Mouse (Mus musculus): ENCODE measurements around the gene Mrpl33.

The Mrpl33 gene

GRCm38 (mm10) chr5:31644272-31644671 is 47.5 kb downstream of the Mrpl33 start:
- no peak for DNase-seq

DNA sequence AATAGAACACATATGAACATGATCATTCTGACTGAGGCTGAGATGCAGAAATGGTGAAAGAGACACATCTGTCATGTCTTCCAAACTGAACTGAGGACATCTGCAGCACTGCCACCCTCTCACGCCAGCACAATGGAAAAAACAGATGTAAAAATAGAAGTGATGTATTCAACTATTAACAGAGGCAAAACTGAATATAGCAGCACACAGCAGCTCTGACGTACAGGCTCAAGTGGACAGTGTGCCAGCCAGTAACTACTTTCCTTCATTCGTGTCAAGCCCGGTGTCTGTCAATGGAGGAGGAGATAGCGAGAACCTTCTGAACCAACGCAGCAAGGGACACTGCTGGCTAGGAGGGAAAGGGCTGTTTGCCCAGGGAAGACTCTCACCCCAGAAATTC is 48.1 kb downstream of the Mrpl33 start:
- no peak for DNase-seq

DNA sequence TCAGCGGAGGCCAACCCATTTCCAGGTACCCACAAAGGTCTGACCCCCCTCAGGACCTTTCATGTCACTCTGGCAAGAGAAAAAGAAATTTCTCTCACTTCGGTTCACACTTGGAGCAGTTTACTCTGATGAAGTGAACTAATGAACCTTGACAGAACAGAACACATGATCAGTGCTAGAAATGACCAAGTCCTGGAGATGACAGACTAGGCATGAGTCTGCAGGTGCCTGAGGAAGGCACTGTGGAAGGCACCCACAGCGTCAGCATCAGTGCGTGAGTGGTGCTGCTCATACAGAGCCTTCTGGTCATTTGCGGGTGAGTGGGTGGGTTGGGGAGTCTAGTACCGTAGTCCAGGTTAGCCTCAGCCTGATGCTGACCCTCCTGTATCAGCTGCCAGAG is 49.1 kb downstream of the Mrpl33 start:
- DNase-seq = no peak

DNA sequence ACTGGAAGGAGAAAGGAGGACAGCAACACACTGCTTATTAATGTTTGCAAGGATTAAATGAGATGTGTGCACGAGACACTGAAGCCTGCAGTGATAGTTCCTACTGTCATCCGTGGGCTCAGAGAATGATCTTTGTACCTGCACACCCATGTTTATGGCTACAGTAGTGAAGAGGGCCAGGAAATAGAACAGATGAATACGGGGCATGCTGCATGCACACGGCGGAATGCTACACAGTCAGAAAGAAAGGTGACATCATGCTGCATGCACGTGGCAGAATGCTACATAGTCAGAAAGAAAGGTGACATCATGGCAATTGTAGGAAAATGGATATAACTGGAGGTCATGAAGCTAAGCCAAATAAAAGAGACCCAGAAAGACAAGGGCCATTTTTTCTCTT is 49.8 kb downstream of the Mrpl33 start:
- DNase-seq = no peak

DNA sequence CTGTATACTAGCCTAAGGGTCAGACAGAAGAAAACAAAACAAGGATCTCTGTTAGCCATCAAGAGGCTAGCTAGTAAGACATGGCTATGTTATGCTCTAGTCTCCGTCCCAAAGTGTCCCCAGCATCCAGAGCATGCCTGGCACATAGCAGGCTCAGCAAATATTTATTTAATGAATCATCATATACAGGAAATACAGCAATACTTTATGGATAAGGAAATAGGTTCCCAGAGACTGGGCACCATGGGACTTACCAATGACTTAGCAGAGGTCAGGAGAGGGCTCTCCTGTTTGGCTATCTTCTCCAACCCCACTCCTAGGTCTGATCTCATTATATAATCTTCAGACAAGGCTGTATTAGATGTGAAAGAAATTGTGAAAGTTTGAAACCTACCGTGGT is 50.6 kb downstream of the Mrpl33 start:
- no peak for DNase-seq

DNA sequence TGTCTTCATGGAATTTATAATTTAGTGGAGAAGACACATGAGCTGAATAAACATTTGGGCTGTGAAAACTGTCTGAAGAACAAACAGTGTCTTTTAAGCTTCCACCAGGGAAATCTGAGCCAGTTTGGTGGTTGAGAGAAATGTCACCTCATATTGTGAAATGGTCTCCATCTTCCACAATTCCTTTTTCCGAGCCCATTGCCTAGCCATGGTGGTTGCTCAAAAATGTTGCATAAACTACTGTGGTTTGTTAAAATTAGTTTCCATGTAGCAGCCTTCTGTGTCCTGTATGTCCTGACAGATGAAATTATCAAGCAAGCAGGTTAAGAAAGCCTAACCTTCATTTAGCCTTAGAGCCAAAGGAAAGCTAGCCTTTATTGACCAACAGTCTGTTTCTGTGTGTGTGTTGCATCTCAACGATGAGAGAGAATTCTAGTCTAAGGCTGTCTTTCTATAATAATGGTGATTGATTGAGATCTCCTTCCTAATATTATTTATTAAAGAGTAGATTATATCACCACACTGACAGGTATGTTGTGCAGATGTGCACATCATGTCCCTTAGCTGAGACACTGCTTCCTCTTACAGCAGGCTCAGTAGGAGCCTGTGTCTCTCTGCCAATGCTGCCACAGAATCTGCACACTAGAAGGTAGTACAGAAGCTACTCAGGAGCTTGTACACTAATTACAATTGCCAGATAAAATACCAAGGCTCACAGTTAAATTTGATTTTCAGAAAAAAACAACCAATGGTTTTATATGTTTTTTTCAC is 54.0 kb downstream of the Mrpl33 start:
- DNase-seq = no peak

- no peak for DNase-seq
Measured at GRCm38 (mm10) chr5:31655688-31656190, 59.0 kb downstream of the Mrpl33 start.

GRCm38 (mm10) chr5:31666176-31666575 is 69.4 kb downstream of the Mrpl33 start:
- peak in 1 of 2 experiments; percentile 4 for DNase-seq

DNA sequence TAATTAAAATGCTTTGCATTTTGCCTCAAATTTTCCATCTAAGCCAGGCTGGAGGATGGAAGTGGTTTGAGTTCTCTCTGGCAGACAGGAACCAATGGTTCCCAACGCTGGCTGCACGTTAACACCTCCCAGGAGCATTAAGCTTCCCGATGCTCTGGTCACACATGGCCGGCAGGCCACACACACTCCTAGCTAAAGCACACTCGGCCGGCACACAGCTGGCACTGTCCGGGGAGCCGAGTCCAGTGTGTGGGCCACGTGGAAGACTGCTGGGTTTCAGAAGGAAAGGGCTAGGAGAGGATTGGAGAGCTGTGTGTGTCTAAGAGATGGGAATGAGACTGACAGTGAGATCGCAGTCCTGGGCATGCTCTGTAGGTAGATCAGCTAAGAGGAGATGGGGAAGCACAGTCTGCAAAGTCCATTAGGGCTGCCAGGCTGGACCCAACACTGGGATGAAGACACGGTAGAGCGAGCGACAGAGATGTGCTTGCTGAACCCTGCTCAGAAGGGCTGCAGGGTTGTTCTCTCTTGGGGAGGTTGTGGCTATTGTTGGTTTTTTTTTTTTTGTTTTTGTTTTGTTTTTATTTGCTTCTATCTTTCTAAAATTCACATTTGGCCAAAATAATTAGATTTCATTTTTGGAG is 71.7 kb downstream of the Mrpl33 start:
- DNase-seq = no peak

GRCm38 (mm10) chr5:31669984-31670383 is 73.2 kb downstream of the Mrpl33 start:
- no peak for DNase-seq

DNA sequence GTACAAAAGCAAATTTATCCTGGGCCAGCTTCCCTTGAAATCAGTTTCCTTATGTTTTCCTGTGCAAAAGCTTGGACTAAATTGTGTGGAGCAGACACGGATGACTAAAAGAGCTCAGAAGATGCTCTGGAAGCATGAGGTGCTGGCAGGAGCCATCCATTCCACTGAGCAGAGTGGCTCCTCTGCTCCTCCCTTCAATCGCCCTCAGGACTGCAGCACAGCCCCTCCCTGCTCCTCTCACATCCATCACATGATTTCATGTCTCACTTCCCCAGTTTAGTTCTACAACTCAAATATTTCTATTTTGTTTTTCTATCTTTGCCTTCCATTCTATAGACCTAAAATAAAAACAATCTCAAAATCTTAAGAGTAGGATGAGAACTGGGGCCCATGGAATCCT is 74.4 kb downstream of the Mrpl33 start:
- DNase-seq = no peak

DNA sequence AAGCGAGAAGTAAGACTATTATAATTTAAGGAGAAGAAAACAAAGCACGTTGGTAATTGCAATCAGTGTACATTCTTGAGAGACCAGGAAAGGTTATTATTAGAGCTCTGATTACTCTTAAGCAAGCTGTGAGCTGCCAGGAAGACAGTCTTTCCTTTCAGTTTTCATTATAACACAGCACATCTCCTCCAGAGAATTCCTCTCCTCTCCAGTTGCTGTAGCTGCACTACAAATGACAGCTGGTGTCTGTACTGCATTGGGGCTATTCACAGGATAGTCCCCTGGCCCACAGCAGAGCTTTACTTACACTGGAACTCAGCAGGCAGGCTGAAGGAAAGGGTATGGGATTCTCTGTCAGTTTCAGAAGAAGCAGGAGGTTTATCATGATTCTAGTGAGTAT is 76.7 kb downstream of the Mrpl33 start:
- no peak for DNase-seq

DNA sequence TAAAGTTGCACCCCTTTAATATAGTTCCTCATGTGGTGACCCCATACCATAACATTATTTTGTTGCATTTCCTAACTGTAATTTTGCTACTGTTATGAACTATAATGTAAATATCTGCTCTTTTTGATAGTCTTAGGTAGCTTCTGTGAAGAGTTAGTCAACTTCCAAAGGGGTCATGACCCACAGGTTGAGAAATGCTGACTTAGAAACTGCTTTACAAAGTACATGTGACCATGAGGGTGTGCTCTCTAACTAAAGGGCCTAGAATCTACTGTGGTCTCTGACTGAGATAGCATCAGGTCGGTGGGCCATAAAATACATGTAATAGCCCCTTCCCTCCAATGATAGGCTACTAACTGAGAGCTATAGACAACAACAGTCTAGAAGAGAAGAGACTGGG is 81.3 kb downstream of the Mrpl33 start:
- no peak for DNase-seq

DNA sequence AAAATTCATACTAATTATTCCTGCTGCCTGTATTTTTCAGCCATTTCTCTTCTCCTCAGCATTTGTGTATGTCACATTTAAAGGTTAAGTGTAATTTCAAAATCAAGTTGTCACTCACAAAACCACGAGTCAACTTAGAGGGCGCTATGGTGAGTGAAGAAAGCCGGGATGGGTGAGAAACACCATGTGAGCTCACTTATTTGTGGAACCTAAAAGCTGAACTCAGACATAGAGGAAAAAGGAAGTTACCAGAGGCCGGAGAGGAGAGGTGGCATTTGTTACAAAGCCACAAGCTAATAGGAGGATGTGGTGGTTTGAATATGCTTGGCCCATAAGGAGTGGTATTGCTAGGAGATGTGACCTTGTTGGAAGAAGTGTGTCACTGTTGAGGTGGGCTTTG is 83.4 kb downstream of the Mrpl33 start:
- DNase-seq = no peak

DNA sequence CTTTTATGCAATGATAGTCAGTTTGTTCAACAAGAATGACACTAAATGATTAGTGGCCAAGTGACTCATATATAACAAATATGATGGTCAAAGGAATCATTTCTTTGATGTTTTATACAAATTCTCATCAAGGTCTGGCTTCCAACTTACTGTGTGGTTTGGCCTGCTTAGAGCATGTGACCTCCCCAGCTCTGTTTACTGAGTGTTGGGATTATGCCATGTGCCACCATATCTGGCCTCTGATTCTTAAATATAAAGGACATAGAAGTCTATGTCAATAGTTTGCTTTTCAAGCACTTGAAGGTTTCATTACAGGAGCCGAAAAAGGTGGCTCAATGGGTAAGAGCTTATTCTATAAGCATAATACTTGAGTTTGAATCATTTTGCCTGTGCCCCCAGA is 85.6 kb downstream of the Mrpl33 start:
- DNase-seq = no peak

- no peak for DNase-seq
Measured at GRCm38 (mm10) chr5:31686040-31686439, 89.3 kb downstream of the Mrpl33 start.

- no peak for DNase-seq
Measured at GRCm38 (mm10) chr5:31687972-31688371, 91.2 kb downstream of the Mrpl33 start.

DNA sequence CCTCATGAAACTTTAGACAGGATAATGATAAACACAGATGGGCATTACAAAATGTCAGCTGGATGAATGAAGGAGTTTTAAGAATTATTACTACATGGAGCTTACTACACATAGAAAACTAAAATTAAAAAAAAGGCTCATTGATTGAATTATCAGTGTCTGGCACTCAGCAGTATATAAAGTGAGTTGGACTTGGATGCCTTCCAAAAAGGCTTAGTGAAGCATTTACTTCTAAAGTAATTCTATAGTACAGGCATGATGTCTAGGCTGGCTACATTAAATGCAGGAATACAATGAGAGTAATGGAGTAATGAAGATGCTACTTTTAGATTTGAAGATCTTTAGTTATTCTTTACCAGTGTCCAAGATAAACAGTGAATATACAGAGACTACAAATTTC is 96.5 kb downstream of the Mrpl33 start:
- no peak for DNase-seq

DNA sequence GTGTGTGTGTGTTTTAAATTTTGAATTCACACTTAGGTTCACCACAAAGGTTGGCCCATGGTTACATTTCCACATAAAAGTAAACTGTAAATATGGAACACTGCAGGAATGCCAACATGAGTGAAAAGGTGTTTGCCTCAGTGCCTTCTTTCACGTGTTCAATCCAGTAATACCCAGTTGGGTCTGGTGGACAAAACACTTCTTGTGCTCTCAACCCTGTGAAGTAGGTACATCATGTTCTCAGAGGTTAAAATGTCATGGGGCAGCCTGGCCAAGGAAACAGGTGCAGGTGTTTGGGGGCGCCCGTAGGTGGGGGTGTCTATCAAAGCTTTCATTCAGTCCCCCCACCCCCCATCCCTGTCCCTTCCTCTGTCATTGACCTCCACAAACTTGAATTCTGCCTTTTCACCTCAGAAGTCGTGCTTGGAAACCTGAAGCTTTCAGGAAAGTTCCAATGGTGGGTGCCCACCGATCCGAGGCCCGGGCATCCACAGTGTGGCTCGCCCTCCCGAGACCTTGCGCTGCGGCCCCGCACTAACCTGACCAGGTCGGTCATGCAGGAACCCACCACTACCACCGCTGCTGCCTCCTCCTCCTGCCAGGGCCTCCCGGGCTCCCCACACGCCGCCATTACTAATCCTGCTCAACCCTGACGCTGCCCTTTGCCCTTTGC is 100.4 kb downstream of the Mrpl33 start, which contains the start of gene Rbks:
Rbks (minus strand) TSS at position 657 of the 673 bp plus-strand sequence.
- no peak for DNase-seq

- DNase-seq = peak; percentile 94 to 97
Measured at GRCm38 (mm10) chr5:31697644-31698296, 101.0 kb downstream of the Mrpl33 start, which contains the start of gene Babam2. Gene Babam2, plus strand, starts transcription at chr5:31697684.

GRCm38 (mm10) chr5:31698297-31698726 is 101.6 kb downstream of the Mrpl33 start:
- DNase-seq = peak; percentile 86 to 89

DNA sequence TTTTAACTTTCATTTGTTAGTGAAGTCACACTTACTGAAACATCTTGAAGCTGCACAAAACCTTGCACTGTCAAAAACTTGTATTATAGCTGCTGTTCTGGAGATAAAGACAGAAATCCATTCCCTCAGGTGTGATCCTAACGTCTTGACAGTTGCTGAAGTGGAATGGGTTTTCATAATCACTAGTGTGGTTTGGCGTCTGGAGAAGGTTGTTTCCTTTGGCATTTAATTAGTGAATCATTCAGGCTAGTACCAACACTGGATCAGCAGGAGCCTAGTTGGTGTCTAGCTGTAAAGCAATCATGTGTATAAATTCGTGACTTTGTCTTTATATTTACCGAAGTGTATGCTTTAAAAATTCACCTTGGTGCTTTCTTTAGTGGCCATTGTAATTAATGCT is 102.2 kb downstream of the Mrpl33 start:
- DNase-seq = peak in 1 of 2 experiments; percentile 11

- DNase-seq = no peak
Measured at GRCm38 (mm10) chr5:31699397-31699796, 102.7 kb downstream of the Mrpl33 start.
